Mouse (Mus musculus): ENCODE measurements around the gene Il11ra1. TPM values are rescaled to one million over a fixed set of nuclear protein-coding genes. Genes with fewer than 3 reads are reported as not detected.

The Il11ra1 gene
- total RNA-seq, 2 experiments from 2014 or later: 35.5 to 37.0 TPM

DNA sequence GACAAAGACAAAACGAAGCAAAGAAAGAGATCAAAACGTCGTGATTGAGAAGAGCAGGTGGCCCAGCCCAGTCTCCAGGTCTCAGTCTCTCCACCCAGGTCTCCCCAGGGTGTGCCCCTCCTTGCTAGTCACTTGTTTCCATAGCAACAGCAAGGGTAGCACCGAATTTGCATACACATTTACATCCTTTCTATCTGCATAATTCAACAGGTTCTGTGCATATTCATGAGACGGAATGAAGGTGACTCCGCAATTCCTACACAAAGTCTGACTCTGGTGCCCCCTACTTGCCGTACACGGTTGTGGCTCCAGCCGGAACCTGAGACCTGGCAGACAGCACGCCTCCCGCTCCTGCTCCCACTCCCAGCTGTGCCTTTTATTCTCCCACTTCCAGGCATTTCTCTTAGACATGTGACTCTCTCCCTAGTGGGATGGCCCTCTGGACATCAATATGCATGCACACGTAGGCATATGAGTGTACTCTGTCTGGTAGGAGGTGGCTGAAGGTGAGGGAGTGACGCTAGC is 7.3 kb downstream of the Il11ra1 start:
- peak; percentile 62 to 80 for DNase-seq (ENCODE audit: low spot score in 2 of 2)

DNA sequence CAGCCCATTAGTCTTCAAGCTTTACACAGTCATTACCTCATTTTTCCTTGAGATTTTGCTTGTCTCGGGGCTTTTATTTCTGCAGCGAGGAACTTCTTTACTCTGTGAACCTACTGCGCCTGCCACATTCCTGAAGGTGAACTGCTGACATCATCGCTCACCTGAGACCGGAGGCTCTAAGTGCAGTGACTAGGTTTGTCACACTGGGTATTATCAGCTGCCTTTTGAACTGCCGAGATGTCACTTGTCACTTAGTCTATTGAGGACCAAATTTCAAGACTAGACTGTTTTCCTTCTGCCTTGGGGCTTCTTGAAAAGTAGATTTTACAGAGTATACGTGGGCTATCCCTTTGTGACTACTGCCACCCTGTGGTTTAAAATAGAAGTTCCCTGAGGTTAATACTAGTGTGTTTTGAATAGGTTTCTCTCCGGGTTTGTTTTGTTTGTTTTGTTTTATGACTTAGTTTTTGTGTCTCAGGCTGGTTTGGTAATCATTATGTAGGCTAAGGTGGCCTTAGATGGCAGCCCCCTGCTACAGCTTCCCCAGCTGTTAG is 8.5 kb downstream of the Il11ra1 start:
- DNase-seq (ENCODE audit: low spot score in 2 of 2): peak in 1 of 2 experiments; percentile 82

DNA sequence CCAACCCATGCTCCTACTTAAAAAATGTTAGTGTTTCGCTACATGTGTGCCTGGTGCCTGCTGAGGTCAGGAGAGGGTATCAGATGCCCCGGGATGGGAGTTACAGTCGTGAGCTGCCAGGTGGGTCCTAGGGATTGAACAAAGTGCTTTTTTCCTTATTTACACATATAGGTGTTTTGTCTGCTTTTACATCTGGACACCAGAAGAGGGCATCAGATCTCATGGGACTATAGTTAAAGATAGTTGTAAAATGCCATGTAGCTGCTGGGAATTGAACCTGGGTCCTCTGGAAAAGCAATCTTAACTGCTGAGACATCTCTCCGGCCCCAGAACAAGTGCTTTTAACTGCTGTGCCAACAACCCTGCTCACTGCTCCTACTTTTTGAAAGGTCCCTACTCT is 10.4 kb downstream of the Il11ra1 start:
- DNase-seq (ENCODE audit: low spot score in 2 of 2): no peak

DNA sequence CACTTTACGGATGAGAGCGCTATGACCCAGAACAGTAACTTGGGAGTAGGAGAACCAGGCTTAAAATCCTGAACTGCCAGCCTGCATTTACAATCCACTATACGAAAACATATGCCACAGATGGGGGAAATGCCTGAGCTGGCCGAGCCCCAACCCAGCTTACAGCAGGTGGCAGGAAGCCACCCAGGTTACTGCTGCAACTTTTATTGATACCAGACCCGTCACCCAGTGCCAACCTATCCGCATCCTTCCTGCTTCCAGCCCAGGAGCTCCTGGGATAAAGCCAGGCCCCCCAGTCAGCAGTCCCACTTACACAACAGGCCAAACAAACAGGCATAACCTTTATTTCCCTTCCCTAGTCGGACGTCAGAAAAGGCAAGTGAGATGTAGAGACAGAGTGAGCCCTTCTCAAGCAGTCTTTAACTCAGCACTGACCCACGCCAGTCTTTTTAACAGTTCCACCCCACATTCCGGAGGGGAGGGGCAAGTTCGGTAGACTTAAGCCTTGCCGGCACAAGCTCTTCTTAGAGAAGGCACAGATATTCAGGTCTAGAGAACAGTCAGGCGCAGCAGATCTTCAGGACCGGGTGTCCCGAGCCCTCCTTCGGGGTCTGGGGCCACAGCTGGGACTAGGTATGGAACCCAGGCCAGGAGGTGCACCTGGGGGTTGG is 12.1 kb downstream of the Il11ra1 start:
- peak in 1 of 2 experiments; percentile 35 for DNase-seq (ENCODE audit: low spot score in 2 of 2)

DNA sequence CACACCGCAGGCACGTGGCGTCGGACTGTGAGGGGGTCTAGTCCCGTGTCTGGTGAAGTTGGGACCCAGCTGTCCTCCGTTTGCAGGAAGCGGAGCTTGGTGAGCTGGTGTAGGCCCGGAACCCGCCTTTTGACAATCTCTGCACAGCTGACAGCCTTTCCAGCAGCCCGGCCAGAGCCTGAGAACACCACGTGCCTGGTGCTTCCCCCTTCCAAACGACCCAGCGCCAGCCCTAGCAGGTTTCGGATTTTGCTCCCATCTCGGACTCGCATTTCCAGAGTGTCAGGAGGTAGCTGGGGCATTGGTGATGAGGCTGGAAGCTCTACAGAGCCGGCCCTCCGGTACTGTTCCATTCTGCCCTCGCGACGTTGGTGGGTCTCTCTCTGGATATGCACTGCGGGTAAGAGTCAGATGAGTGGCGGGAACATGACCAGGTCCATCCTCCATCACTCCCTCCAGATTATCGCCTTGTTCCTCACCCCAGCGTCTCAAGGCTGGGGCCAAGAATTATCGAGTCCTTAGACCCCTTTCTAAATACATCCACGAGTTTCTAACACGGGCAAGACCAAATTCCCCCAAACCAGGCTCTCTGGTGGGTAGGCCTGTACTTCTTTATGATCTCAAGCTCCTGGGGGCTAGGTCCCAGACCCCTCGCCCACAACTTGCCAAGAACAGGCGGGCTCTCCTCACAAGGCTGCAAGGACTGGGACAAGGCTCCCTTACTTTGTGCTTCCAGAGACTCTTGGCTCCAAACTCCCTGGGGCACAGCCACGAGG is 12.8 kb downstream of the Il11ra1 start:
- DNase-seq (ENCODE audit: low spot score in 2 of 2): no peak

DNA sequence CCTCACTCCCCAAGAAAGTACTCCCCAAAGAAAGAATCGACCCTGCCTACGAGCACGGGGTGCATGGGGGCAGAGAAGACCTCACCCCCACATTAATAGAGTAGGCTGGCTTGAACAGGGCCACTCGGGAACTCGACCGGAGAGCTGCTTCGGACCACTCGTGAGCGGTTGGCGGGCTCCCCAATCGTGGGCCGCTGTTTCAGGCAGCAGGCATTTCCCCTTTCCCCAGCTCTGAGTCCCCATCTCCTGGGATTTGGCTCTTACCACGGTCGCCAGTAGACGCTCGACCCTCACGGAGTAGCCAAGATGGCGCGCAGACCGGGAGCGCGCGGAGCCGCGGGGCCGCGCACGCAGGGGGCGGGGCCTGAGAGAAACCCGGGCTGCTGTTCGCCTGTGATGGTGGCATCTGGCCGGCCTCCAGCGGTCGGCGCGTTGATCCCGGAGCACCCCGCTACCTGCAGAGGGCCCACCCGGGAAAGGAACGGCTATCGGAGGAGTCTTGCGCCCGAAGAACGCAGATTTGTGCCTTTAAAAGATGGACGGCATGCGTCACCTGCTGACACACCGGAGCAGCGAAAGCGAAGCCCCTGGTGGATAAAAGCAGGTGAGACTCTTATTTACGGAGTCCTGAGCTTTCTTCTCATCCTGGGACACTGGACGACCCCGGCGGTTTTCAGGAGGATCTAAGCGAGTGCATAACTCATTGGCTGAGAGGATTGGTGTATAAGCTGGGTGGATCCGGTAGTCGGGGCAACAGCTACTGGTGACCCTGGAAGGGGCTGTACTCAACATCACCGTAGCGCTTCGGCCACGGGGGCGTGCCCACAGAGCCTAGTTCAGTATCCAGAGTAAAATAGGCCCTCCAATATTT is 13.6 kb downstream of the Il11ra1 start, which contains the start of gene Rpp25l:
Gene Rpp25l (minus strand): TSS at position 338 of the 871 bp plus-strand sequence.
- DNase-seq (ENCODE audit: low spot score in 2 of 2): peak; percentile 71 to 86

DNA sequence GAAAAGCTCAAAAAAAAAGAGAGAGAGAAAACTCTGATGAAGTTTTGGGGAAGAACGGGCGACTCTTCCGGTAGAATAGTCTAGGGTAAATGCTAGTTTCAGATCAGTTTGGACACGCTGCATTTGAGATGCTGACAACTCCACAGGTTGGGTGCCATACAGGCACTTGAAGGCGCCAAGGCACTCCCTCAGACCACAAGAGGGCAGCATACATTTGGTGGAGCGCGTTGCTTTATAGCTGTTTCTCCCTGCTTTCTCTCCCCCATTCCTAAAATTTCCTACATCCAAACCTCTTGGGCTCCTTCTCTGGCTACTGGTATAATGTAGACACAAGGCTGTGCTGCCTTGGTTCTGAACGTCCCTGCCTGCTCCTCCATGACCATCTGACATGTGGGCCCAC is 14.5 kb downstream of the Il11ra1 start:
- peak; percentile 63 to 90 for DNase-seq (ENCODE audit: low spot score in 2 of 2)

DNA sequence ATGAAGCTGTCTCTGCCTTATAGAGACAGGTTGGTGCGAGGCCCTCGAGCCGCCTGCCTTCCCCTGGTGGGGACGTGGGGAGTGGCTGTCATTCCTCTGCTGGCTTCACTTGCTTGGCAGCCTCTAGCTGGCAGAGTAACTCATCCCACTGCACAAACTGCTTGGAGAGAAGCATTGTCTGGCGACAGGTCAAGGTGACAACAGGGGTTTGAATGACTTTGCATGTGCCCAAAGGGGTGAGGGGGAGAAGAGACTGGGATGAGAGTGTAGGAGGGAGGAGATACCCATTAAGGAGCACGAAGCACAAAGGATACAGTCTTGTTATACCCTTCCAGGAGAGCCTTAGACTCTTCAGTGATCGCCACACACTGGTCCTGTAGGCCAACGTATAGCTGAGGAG is 15.3 kb downstream of the Il11ra1 start:
- DNase-seq (ENCODE audit: low spot score in 2 of 2): no peak

DNA sequence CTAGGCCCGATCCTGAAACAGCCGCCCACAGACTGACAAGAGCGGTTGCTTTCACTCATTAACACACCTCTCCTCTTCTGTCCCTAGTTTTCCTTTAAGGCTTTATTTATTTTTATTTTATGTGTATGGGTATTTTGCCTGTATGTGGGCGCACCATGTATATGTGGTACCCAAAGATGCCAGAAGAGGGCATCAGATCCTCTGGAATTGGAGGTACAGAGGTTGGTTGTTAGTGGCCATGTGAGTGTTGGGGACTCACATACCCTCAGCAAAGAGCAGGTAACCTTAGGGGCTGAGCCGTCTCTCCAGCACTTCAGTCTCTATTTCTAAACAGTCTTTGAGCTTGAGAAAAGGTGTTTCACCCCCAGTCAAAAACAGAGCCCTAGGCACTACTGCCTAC is 15.8 kb downstream of the Il11ra1 start:
- DNase-seq (ENCODE audit: low spot score in 2 of 2): peak in 1 of 2 experiments; percentile 74

DNA sequence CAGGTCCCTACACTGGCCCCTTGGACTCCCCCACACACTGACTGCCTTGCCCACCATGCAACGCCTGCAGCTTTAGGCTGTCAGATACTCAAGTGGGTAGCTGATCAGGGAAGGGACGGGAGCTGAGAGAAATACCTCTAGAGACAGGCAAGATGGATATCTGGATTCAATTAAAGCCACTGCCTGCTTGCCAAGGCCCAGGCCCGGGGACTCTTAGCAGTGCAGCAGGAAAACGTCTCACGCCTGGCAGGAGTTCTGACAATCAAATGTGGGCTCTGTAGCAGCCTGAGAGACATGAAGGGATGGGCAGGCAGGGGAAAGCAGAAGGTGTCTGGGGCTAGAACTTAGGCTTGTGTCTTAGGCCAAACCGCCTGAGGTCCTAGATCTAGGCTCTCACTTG is 17.0 kb downstream of the Il11ra1 start:
- DNase-seq (ENCODE audit: low spot score in 2 of 2): no peak

DNA sequence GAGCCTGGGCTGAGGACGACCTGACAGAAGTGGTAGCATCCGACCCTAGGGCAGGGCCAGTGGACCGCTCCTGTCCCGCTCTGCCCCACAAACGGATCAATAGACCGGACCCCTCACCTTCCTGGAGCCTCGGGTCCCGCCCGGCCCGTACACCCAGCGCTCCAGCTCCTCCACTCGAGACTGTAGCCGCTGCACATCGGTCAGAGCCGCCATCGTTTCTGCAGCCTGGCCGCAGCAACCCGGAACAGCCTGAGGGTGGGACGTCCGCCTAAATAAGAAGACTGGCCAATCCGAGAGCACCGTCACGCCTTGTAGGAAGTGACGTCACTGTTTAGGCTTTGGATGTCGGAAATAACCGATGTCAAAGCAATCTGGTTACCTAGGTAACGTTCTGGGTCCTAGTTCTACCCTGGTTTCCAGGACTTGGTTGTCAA is 23.1 kb downstream of the Il11ra1 start, which contains the start of gene Dctn3:
Gene Dctn3 (minus strand): TSS at position 253 of the 434 bp plus-strand sequence.
- peak; percentile 89 to 97 for DNase-seq (ENCODE audit: low spot score in 2 of 2)

DNA sequence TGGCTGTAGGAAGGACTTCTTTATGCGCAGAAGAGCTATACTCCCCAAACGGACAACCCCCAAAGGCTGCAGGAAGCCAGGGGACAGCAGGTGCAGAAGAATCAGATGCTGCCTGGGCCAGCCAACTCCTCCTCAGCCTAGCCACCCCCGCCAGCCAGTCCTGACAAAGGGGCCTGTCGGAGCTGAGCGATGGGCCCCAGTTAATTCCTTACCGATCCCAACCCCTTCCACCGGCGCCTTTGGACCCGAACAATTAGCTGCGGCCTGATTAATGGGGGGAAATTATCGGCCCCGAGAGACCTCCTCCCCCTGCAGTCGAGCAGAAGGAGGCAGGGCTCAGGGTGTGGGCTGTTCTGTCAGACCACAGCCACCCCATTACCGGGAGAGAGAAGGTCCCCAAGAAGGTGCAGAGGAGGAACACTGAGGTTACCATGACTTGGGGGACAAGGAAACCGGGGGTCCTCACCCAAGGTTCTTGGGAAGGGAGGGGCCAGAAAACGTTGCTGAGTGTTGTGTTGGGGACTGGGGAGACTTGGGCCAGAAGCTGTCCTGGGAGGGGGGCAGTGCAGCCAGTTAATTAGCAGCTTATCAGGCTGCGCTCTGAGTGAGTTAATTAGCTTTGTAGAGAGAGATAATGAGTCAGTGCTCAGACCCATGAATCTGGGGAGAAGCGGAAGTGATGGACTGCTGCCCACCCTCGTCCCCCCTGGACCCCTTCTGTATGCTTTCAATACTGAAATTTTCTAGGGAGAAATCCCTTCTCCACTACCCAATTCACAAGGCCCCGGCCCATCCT is 27.2 kb downstream of the Il11ra1 start:
- no peak for DNase-seq (ENCODE audit: low spot score in 2 of 2)

DNA sequence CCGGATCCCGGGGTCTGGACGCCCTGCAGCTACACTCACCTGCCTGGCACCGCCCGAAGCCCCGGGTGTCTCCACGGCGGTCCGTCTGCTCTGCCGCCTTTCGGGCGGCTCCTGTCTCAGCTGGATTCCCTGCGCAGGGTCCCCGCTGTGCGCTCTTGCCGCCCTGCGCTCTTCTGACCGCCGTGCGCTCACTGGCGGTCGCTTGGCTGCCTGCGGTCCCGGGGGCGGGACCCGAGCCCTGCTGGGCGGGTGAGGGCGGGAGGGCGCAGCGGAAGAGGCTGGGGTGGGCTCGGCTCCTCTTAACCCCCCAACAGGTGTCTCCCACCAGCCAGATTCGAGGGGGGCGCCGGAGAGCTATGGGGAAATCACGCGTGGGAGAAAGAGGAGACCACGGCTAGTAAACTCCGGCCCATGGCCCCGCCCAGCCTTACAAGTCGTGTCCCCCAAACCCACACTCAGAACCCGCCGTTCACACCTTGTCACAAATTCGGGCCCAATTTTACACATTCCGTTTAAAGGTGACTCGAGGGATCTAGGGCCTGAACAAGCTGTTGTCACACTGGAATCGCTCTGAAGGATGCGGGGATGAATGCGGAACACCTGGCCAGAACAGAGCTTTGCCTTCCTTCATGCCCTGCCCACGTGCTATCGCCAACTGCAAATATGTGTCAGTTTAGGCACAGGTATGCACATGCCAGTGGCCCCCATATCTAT is 31.4 kb downstream of the Il11ra1 start, which contains the start of gene Arid3c:
Gene Arid3c (minus strand): TSS at position 91 of the 714 bp plus-strand sequence.
- DNase-seq (ENCODE audit: low spot score in 2 of 2): no peak

DNA sequence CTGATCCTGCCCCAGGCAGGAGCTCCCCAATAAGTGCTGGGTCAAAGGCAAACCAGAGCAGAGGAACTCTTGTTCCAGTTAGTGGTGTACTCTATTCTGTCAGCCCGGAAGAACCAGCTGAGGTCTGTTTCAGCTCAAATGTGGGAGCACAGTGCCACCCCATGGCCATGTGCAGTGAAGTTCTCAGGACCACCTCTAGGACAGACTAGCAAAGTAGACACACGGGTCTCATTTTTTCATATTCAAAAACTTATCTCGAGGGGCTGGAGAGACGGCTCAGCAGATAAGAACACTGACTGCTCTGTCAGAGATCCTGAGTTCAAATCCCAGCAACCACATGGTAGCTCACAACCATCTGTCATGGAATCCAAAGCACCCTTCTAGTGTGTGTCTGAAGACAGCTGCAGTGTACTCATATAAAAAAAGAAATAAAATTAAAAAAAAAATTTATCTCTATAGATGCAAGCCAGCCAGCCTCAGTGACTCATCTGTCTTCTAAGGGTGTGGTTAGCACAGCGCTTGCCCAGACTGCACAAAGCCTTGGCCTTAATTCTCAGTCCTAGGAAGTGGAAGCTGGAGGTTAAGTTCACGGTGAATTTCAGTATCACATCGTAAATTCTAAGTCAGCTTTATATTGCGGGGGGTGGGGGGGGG is 37.9 kb downstream of the Il11ra1 start:
- DNase-seq (ENCODE audit: low spot score in 2 of 2): peak; percentile 47 to 90

DNA sequence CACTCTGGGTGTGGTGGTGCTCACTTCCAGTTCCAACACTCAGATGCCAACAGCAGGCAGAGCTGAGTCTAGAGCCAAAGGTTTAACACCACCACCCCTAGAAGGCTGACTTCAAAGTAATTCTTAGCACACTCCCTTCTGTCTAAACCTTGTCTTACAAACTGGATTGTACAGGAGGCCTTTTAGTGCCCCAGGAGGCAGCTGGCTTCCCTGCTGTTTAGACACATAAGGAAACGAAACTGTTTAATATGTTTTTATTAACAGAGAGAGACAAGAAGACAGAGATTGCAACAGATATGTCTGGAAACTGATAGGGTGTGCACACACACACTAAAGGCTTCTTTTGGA is 38.4 kb downstream of the Il11ra1 start:
- no peak for DNase-seq (ENCODE audit: low spot score in 2 of 2)

DNA sequence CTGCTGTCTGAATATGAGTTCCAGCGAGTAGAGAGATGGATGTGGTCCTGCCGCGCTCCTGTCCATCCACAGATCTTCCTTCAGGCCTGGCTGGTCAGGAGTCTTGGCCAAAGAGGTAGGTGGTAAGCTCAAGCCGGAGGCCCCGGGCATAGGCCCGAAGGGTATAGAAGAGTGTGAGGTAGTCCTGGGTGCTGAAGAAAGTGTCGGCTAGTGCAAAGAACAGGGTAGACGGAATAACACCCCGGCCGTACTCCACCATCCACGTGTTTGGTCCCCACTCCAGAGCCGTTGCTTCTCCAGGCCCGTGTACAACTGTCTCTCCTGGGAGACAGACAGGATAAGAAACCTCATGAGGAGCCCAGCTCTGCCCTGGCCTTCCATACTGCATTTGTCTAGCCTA is 39.5 kb downstream of the Il11ra1 start:
- no peak for DNase-seq (ENCODE audit: low spot score in 2 of 2)

DNA sequence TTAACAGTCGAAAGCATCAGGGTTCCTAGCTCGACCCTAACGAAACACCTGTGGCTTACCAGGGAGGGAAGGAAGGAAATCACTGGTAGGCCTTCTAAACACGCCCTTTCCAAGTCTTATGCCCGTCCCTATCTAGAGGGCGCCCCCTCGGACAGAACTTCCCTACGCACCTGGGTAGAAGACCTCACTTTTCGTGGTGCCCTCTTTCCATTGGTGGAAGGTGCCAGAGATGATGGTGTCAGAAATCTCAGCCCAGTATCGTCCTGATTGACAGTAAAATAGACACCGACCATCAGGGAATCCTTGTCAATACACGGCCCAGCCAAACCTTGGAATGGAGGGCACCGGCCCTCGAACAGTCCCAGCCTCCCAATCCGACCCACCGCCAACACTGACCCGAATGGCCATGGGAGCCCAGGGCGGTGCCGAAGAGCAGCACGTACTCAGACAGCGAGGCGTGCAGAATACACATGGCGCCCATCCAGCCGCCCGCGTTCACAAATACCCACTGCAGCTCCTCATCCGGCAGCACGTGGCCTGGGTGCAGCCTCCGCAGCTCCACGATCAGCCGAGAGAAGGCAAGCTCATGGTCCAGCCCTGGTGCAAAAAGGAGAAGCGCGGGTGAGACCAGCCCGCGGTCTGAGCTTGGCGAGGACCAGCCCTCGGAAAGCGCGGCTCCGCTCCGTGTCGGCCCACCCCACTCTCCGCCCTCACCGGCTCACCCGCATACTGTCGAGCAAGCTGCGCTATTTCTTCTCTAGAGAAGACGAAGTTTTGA is 40.8 kb downstream of the Il11ra1 start:
- DNase-seq (ENCODE audit: low spot score in 2 of 2): peak in 1 of 2 experiments; percentile 83

DNA sequence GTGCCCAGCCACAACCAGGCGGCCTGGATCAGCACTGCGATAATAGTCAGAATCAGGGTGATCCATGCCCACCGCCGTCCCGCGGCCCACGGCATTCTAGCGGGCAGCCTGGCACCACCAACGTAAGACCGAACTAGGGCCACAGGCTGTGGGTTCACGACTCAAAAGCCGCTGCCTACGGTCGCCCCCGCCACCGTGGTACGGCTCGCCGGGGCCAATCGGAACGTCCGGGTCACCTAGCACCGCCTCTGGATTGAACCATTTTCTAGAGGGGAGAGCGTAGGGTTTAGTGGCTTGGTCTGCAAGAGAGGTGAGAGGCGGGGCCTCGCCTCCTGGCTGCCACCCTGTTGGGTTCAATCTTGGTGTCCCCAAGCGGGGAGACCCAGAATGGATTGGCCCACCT is 41.4 kb downstream of the Il11ra1 start:
- peak; percentile 92 to 97 for DNase-seq (ENCODE audit: low spot score in 2 of 2)

Data from layer of hippocampus, adult 18-20 months (tissue).